Mouse (Mus musculus): ENCODE data around the gene Ldhd.

Ldhd gene

GRCm38 (mm10) chr8:111594951-111595350, 35.2 kb downstream of the Ldhd start:
- DNase-seq (ENCODE audit: low spot score), result no peak

GRCm38 (mm10) chr8:111594044-111594840, 35.9 kb downstream of the Ldhd start:
- DNase-seq (ENCODE audit: low spot score), result no peak

GRCm38 (mm10) chr8:111592390-111592910, 37.7 kb downstream of the Ldhd start:
- DNase-seq (ENCODE audit: low spot score), result no peak

- DNase-seq (ENCODE audit: low spot score), result no peak
Observed at GRCm38 (mm10) chr8:111591176-111591575, 39.0 kb downstream of the Ldhd start.

- no peak for DNase-seq (ENCODE audit: low spot score)
Observed at GRCm38 (mm10) chr8:111590214-111590613, 40.0 kb downstream of the Ldhd start.

GRCm38 (mm10) chr8:111588336-111588735, 41.8 kb downstream of the Ldhd start:
- DNase-seq (ENCODE audit: low spot score), result no peak

GRCm38 (mm10) chr8:111587545-111588094, 42.6 kb downstream of the Ldhd start:
- DNase-seq (ENCODE audit: low spot score), result no peak

- DNase-seq (ENCODE audit: low spot score), result no peak
Observed at GRCm38 (mm10) chr8:111584946-111585345, 45.2 kb downstream of the Ldhd start.

GRCm38 (mm10) chr8:111582386-111582785, 47.8 kb downstream of the Ldhd start:
- DNase-seq (ENCODE audit: low spot score), result no peak

- no peak for DNase-seq (ENCODE audit: low spot score)
Observed at GRCm38 (mm10) chr8:111580306-111580705, 49.9 kb downstream of the Ldhd start.

- DNase-seq (ENCODE audit: low spot score), result no peak
Observed at GRCm38 (mm10) chr8:111579318-111579717, 50.9 kb downstream of the Ldhd start.

GRCm38 (mm10) chr8:111577880-111578533, 52.2 kb downstream of the Ldhd start:
- DNase-seq (ENCODE audit: low spot score), result no peak

GRCm38 (mm10) chr8:111576501-111576900, 53.7 kb downstream of the Ldhd start:
- no peak for DNase-seq (ENCODE audit: low spot score)

- no peak for DNase-seq (ENCODE audit: low spot score)
Observed at GRCm38 (mm10) chr8:111575492-111575891, 54.7 kb downstream of the Ldhd start.

- no peak for DNase-seq (ENCODE audit: low spot score)
Observed at GRCm38 (mm10) chr8:111574016-111574415, 56.2 kb downstream of the Ldhd start.

All from urinary bladder, postnatal 14 days (tissue).